Mouse (Mus musculus): Measurements from ENCODE around the gene Ccdc190. TPM values are rescaled to one million over a fixed set of nuclear protein-coding genes. Genes with fewer than 3 reads are reported as not detected.

Ccdc190 gene
- not detected for polyA plus RNA-seq (2014; fragmentation: Illumina TruSeq; extraction: RNeasy Lipid Tissue Mini Kit (QIAGEN cat#74804); ENCODE audit: low read depth, low replicate concordance)

GRCm38 (mm10) chr1:169928454-169928971 is at the start of gene Ccdc190:
Ccdc190 (plus strand) TSS chr1:169928648.

GRCm38 (mm10) chr1:169968792-169969515 is 40.5 kb downstream of the Ccdc190 start, which contains the start of gene Hsd17b7:
Hsd17b7 (minus strand) TSS chr1:169969241.

Other genes starting within 250 kb of the Ccdc190 start
- gene Rgs4, start 181.0 kb upstream of the Ccdc190 start, polyA plus RNA-seq (2014; fragmentation: Illumina TruSeq; extraction: RNeasy Lipid Tissue Mini Kit (QIAGEN cat#74804); ENCODE audit: low read depth, low replicate concordance), result 5.9 TPM
- gene Hsd17b7, start 40.6 kb downstream of the Ccdc190 start, polyA plus RNA-seq (2014; fragmentation: Illumina TruSeq; extraction: RNeasy Lipid Tissue Mini Kit (QIAGEN cat#74804); ENCODE audit: low read depth, low replicate concordance), result 18.7 TPM
- gene Ddr2, start 182.1 kb downstream of the Ccdc190 start, polyA plus RNA-seq (2014; fragmentation: Illumina TruSeq; extraction: RNeasy Lipid Tissue Mini Kit (QIAGEN cat#74804); ENCODE audit: low read depth, low replicate concordance), result 16.7 TPM
- 83.8 TPM for gene Uap1, start 246.3 kb downstream of the Ccdc190 start, polyA plus RNA-seq (2014; fragmentation: Illumina TruSeq; extraction: RNeasy Lipid Tissue Mini Kit (QIAGEN cat#74804); ENCODE audit: low read depth, low replicate concordance)

Measured in kidney, adult 10 weeks (tissue).